Mouse (Mus musculus) midbrain, postnatal 0 days (tissue): ENCODE measurements around the gene Fads2. TPM values are rescaled to one million over a fixed set of nuclear protein-coding genes. Genes with fewer than 3 reads are reported as not detected.
"Not testable (repeated sequence)": the region's sequence is repeated elsewhere in the genome, so short reads cannot be mapped to it uniquely, and the experiment has no call there.

ENCODE experiments used
- ATAC-seq: fragments of 200-750 bp; cut with Nextera tagmentation; 2 replicates; pipeline ENCODE4 v1.8.0; 2017; ENCODE audit warnings: moderate number of reproducible peaks, mild to moderate bottlenecking, moderate TSS enrichment, moderate library complexity; ENCODE audit not compliant: low FRiP score
- DNase-seq: peaks from one replicate; pipeline ENCODE4 v3.0.0-alpha.2; 2015; ENCODE audit warnings: low spot score
- H3K27ac ChIP-seq: fragments of 300-500 bp; sonication (generic); 2 replicates; pipeline ENCODE4 v1.5.1; 2014; ENCODE audit warnings: low read depth, mild to moderate bottlenecking, low read length, mixed read lengths
- H3K27me3 ChIP-seq: fragments of 300-500 bp; sonication (generic); 2 replicates; pipeline ENCODE4 v1.6.1; 2014; ENCODE audit warnings: low read length, control low read depth, mixed read lengths; ENCODE audit not compliant: insufficient read depth
- H3K36me3 ChIP-seq: fragments of 300-500 bp; sonication (generic); 2 replicates; pipeline ENCODE4 v1.6.1; 2014; ENCODE audit warnings: low read length, control low read depth, mixed read lengths; ENCODE audit not compliant: insufficient read depth
- H3K4me1 ChIP-seq: fragments of 300-500 bp; sonication (generic); 2 replicates; pipeline ENCODE4 v1.6.1; 2014; ENCODE audit warnings: mild to moderate bottlenecking, control low read depth, antibody characterized with exemption, low read length, mixed read lengths; ENCODE audit not compliant: insufficient read depth
- H3K4me2 ChIP-seq: fragments of 300-500 bp; sonication (generic); 2 replicates; pipeline ENCODE4 v1.6.1; 2014; ENCODE audit warnings: low read depth, mild to moderate bottlenecking, low read length, mixed read lengths; ENCODE audit not compliant: poor library complexity, severe bottlenecking
- H3K4me3 ChIP-seq: fragments of 300-500 bp; sonication (generic); 2 replicates; pipeline ENCODE4 v1.5.1; 2014; ENCODE audit warnings: low read depth, mild to moderate bottlenecking, low read length, moderate library complexity
- H3K9ac ChIP-seq: fragments of 300-500 bp; sonication (generic); replicated peaks from 2 replicates; pipeline ENCODE4 v1.6.1; 2014; ENCODE audit warnings: mild to moderate bottlenecking, low read length, moderate library complexity, mixed read lengths; ENCODE audit not compliant: poor library complexity, severe bottlenecking
- H3K9me3 ChIP-seq: fragments of 300-500 bp; sonication (generic); 2 replicates; pipeline ENCODE4 v1.6.1; 2016; ENCODE audit warnings: low read length, control low read depth
- CTCF ChIP-seq: IDR thresholded peaks from 2 replicates; pipeline ENCODE4 v1.5.1; 2016; ENCODE audit warnings: antibody characterized with exemption, mild to moderate bottlenecking
- WGBS: fragments of 180-500 bp; shearing (Covaris S2); extraction: QIAGEN DNeasy Blood & Tissue Kit; methylation state at CpG from one replicate; pipeline ENCODE4 v1.1.7; 2014; 5-methylcytosine and 5-hydroxymethylcytosine counted together
- polyA plus RNA-seq: library from polyadenylated mRNA; unstranded; fragments of >200 nt; fragmentation: Nextera tagmentation; extraction: Ambion mirVana; gene quantifications from 2 replicates; pipeline ENCODE4 v1.2.1, GENCODE M21; 2015
- total RNA-seq: library from RNA; depleted of rRNA; stranded (reverse); fragments of >200 nt; gene quantifications from 2 replicates; pipeline ENCODE4 v1.2.3, GENCODE M21; 2014

Fads2 gene
- total and polyA plus RNA-seq, 2 experiments from 2014 or later: 260 to 306 TPM

DNA sequence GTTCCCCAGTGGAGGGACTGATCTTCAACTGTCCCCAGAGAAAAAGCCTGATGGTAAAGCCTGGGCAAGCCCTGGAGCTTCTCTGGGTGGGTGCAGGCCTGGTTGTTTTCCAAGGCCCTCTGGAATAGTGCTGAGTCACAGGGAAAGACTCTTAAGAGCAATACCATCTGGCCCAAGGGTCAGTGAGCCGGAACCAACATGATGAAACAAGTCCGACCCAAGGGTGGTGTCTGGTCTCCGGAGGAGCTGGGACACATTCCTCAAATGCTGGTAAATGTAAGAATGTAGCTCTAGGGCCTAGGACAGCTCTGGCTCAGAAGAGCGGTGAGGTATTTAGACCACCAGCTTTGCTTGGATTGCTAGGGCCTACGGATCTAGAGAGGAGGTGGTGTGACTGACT lies 35.9 kb upstream of the Fads2 start:
- Histone ChIP-seq H3K9me3 (no peaks in the 10 kb centered on the region), H3K4me2 (no peak overlapping the region), H3K27ac (no peak overlapping the region), H3K36me3 (no peaks in the 10 kb centered on the region), H3K4me3 (no peak overlapping the region), H3K27me3 (no peaks in the 10 kb centered on the region), H3K4me1 (no peaks in the 10 kb centered on the region), H3K9ac (no peak overlapping the region)
- DNase-seq (no peak), ATAC-seq (no peak)
- TF ChIP-seq CTCF: no peak
- WGBS: 80% methylated on average over 5 of the region's 5 CpGs

DNA sequence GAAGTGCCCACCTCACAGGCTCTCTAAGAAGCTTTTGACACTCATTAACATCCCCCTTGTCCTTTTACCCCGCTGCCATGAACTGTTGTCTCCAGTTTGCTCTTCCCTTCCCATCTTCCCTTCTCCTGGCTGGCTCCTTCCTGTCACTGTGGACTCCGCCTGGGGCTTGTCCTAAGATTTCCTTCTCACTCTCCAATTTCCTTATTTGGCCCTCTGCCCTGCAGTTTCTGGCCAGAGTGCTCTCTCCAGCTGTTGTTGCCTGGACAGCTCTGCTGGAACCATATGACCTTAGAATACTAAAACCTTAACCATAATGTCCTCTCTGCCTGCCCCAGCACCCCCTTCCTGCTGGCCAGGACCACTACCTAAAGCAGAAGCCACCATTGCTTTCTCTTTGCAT lies 33.1 kb upstream of the Fads2 start:
- Histone ChIP-seq H3K27ac (no peak overlapping the region), H3K4me1 (no peaks in the 10 kb centered on the region), H3K27me3 (no peaks in the 10 kb centered on the region), H3K4me2 (no peak overlapping the region), H3K36me3 (no peaks in the 10 kb centered on the region), H3K4me3 (no peak overlapping the region), H3K9me3 (no peaks in the 10 kb centered on the region), H3K9ac (no peak overlapping the region)
- ATAC-seq: no peak
- WGBS: 74% methylated on average over 2 of the region's 2 CpGs
- TF ChIP-seq CTCF: no peak
- DNase-seq: peak; percentile 10

DNA sequence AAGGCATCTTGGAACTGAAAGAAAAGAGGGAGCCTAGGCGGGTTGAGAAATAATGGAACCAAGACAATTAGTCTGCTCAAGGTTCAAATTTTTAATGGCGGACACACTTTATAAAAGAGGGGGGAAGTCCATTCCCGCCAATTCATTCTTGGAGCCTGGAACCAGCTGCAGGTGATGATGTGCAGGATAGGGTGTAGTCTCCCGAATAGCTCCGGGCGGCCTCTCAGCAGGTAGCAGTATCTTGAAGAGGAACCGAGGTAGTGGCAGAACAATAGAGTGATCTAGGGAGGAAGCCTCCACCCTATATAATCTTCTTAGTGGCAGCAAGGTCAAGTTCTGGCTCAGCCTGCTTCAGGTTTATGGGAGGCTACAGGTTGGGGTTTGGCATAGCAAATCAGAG lies 28.0 kb upstream of the Fads2 start:
- H3K27me3 ChIP-seq, DNase-seq, H3K4me2 ChIP-seq, H3K36me3 ChIP-seq, H3K9me3 ChIP-seq, H3K4me3 ChIP-seq, ATAC-seq, H3K4me1 ChIP-seq, H3K27ac ChIP-seq, H3K9ac ChIP-seq: not testable (repeated sequence)
- WGBS: 75% methylated on average over 7 of the region's 7 CpGs

DNA sequence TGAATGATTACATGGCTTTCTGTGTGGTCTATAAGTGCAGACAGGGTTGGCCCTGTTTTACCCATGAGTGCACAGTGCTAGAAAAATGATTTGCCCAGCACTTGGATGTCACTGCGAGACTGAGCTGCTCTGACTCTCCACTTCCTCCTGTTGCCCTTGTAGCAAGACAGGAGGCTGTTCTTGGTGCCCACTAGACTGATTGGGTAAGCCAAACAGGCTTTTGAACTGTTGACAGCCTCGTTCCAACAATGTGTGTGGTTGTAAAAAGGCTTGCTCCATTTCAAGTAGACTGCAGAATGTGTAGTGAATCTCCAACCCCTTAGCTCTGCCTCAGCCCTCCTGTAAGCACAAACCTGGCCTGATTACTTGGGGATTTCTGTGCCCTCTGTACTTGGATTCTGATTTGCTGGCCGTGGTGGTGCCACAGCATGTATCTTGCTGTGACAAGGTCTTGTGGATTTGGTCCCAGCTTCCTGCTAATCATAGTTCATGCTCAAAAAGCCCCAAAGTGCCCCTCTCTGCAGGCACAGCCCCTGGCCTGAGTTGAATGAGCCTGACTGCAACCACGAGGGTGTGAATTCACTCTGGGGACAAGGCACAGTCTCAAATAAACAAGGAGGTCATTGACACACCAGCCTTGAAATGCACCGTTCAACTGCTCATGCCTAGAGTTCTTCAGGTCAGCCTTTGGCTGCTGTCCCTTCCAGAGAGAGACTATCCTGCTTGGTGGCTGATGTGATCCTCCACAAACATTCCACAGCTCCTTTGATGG lies 25.1 kb upstream of the Fads2 start:
- Histone ChIP-seq H3K36me3 (no peaks in the 10 kb centered on the region), H3K4me3 (no peak overlapping the region), H3K4me2 (no peak overlapping the region), H3K9ac (no peak overlapping the region), H3K27ac (no peak overlapping the region), H3K4me1 (no peaks in the 10 kb centered on the region), H3K9me3 (no peaks in the 10 kb centered on the region), H3K27me3 (no peaks in the 10 kb centered on the region)
- 62% methylated on average over 5 of the region's 5 CpGs for WGBS
- DNase-seq: no peak
- no peak for ATAC-seq
- TF ChIP-seq CTCF: no peak

DNA sequence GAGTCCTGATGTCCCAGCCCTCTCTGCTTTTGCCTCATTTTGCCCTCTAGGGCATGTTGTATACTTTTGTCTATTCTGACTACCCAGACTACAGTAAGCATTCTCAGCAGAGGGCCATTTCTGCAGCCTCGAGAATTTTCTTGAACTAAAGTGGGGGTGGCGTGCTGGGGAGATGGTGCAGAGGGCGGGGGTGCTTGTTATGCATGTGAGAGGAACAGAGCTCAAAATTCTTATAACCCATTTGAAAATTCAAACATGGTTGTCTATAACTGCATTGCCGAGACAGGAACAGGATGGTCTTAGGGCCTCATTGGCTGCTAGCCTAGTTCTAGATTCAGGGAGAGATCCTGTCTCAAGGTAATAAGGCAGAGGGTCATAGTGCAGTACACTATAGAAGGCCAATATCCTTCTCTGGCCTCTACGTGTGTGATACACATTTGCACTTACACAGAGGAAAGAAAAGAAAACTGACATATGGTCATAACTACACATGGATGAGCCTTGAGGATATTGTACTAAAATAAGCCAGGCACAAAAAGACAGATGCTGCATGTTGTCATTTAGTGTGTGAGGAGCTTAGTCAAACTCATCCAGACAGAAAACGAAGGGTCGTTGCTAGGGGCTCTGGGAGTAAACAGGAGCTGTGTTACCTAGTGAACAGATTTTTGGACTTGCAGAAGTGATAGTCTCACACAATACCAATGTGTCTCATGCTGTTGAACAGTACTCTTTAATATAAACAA lies 22.5 kb upstream of the Fads2 start:
- ATAC-seq: no peak

DNA sequence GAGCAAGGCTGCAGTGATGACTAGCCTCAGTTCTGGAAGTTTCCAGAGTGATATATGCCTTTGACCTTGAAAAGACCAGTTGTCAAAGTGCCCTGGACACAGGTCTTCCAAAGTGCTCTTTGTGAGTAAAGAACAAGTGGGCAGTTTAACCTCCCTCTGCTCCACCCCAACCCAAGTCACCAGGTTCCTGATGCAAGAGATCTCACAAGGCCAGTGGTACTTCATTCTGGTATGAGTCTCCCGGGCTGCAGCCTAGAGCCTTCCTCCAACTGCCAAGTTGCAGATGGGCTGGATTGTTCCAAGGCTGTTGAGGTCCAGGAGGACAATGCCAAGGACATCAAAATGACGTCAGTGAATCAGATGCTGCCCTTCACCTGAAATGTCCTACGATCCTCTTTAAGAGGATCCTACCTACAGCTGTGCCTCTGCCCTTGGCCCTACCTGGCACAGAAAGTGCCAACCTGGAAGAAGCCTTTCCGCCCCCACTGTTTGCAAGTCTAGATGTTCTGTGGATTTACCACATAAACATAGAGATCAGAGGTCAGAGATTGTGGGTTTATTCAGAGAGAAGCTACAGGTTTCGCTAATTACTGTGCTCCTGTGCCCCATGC lies 20.6 kb upstream of the Fads2 start:
- H3K27ac ChIP-seq: no peak overlapping the region
- ATAC-seq (no peak), DNase-seq (no peak)
- H3K9me3 ChIP-seq: no peaks in the 10 kb centered on the region
- 81% methylated on average over 5 of the region's 5 CpGs for WGBS
- H3K9ac ChIP-seq: no peak overlapping the region
- no peak overlapping the region for H3K4me3 ChIP-seq
- H3K36me3 ChIP-seq: no peaks in the 10 kb centered on the region
- no peaks in the 10 kb centered on the region for H3K4me1 ChIP-seq
- no peak overlapping the region for H3K4me2 ChIP-seq
- TF ChIP-seq CTCF: no peak
- H3K27me3 ChIP-seq: no peaks in the 10 kb centered on the region

More for the DNA sequence above, 22.5 kb upstream of the Fads2 start:
- Histone ChIP-seq H3K9ac (no peak overlapping the region), H3K4me1 (no peaks in the 10 kb centered on the region), H3K36me3 (no peaks in the 10 kb centered on the region), H3K4me3 (no peak overlapping the region), H3K27ac (no peak overlapping the region), H3K27me3 (no peaks in the 10 kb centered on the region), H3K4me2 (no peak overlapping the region), H3K9me3 (no peaks in the 10 kb centered on the region)
- no peak for TF ChIP-seq CTCF
- DNase-seq: no peak
- 83% methylated on average over 7 of the region's 7 CpGs for WGBS
